Mouse (Mus musculus) B cell, adult 2 months (primary cell): Measurements from ENCODE around the gene Slc4a3.

Source experiments
- DNase-seq, 2 experiments: peaks; one replicate each; pipeline ENCODE4 v3.0.0; 2022

The Slc4a3 gene

DNA sequence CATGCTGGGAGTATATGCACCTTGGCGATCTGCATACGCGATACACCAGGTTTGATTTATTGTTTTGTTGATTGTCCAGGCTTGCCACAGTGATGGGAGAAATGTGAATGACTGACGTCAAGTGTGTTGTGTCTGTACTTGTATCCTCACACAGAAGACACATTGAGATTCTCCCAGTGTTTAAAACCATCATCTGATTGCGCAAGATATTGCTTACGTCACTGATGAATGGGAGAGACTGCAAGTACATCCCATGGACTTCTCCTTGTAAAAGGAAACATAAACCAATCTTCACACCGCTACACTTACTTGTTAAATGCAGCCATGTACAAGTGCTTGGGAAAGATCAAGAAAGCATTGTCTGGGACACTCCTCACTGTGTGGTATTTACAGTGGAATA, 62.2 kb downstream of the Slc4a3 start:
- DNase-seq: no peak

DNA sequence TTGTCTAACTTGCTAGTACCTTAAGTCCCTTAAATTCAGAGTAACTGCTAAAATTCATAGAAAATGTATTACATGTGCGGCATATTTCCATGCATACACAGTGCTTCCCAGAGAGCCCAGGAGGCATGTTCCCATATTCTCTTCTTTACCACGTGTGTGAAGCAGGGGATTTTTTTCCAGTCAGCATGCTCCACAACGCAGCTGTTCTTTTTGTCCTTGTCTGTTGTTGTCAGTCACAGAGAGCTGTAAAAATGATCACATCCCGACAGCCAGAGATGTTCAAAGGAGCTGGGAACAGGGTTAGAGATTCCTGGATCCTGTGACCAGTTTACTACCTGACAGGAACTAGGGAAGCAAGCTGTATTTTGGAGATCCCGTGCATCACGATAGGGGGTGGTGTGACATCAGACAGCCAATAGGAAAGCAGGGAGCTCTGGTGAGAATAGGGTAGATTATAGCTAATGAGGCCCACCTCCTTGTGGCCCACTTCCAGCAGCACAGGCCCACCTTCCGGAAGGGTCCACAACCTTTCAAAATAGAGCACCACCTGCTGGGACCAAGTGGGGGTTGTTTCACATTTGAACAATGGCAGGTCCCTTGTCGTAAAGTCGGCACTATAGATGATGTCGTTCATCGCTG, 62.7 kb downstream of the Slc4a3 start:
- no peak for DNase-seq

DNA sequence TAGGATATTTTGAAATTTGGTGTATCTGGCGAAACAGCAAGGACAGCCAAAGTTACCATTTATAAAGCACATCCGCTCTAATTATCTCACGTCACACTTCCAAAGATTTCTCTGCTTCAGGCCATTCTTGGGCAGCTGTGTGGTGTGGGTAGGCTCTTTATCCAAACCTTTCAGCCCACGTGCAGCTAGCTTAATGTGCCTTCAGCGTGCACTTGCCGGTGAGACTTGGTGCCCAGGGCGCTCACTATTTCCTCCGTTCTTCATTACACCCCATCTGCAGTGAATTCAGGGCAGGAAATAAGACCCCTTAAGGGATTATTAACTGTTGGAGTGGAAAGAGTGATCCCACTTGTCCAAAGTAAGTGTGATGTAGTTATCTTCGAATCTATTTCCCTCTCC, 63.2 kb downstream of the Slc4a3 start:
- no peak for DNase-seq

DNA sequence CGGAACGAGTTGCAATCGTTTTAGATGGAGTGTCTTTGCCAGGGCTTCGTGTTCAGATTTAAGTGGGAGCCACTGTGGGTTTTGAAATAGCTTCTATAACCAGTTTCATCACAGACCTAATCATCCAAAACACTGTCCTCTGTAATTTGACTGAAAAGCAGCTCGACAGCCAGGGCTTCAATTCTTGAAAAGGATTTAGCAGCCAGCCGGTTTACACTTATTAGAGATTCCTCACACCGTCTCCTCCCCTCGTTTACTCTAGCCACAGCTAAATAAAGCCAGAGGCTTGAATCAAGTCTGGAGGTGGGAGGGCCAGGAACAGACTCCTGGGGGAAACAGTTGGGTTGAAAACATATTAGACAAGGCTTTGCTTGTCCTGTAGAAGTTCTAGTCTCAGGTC, 64.5 kb downstream of the Slc4a3 start:
- no peak for DNase-seq
